Mouse (Mus musculus) liver, embryonic 14.5 days (tissue): ENCODE measurements around the gene Acta1. TPM values are rescaled to one million over a fixed set of nuclear protein-coding genes. Genes with fewer than 3 reads are reported as not detected.
A peak's percentile ranks its signal among the peaks of the same experiment; 100 is the strongest.

ENCODE experiments used
- ATAC-seq: fragments of 200-750 bp; cut with Nextera tagmentation; 2 replicates; pipeline ENCODE4 v1.8.0; 2017; ENCODE audit warnings: moderate number of reproducible peaks, mild to moderate bottlenecking, moderate library complexity; ENCODE audit not compliant: insufficient read depth
- DNase-seq, 3 experiments: peaks; one replicate each; pipeline ENCODE4 v3.0.0-alpha.2; 2012 to 2013; ENCODE audit warnings: low read depth in 3 of 3, low spot score in 3 of 3
- H3K27ac ChIP-seq: fragments of 300-500 bp; sonication (generic); 2 replicates; pipeline ENCODE4 v1.5.1; 2014; ENCODE audit warnings: moderate library complexity, mild to moderate bottlenecking, control low read depth, inconsistent platforms
- H3K27me3 ChIP-seq: fragments of 300-500 bp; sonication (generic); 2 replicates; pipeline ENCODE4 v1.6.1; 2014; ENCODE audit warnings: mild to moderate bottlenecking, low read length, moderate library complexity; ENCODE audit not compliant: control insufficient read depth, insufficient read depth
- H3K36me3 ChIP-seq: fragments of 300-500 bp; sonication (generic); replicated peaks from 2 replicates; pipeline ENCODE4 v1.6.1; 2014; ENCODE audit warnings: low read depth; ENCODE audit not compliant: control insufficient read depth, insufficient read depth
- H3K4me1 ChIP-seq, 2 experiments: fragments of 200-500 bp in 1 of 2; fragments of 300-500 bp in 1 of 2; sonication (generic) in 1 of 2; replicated peaks; 2 replicates each; pipeline ENCODE4 v1.6.1; 2012 to 2014; ENCODE audit warnings: antibody characterized with exemption in 1 of 2, inconsistent platforms in 1 of 2, low read length in 1 of 2; ENCODE audit not compliant: control insufficient read depth in 2 of 2, insufficient read depth in 2 of 2
- H3K4me2 ChIP-seq: fragments of 300-500 bp; sonication (generic); 2 replicates; pipeline ENCODE4 v1.6.1; 2014; ENCODE audit warnings: low read depth, mild to moderate bottlenecking, control low read depth, moderate library complexity
- H3K4me3 ChIP-seq, 2 experiments: fragments of 200-500 bp in 1 of 2; fragments of 300-500 bp in 1 of 2; sonication (generic) in 1 of 2; 2 replicates each; pipeline ENCODE4 v1.5.1; 2012 to 2014; ENCODE audit warnings: low read depth in 2 of 2, low read length in 2 of 2, mild to moderate bottlenecking in 2 of 2, control low read depth in 1 of 2, inconsistent platforms in 1 of 2, moderate library complexity in 1 of 2; ENCODE audit not compliant: insufficient read depth in 1 of 2
- H3K9ac ChIP-seq: fragments of 300-500 bp; sonication (generic); replicated peaks from 2 replicates; pipeline ENCODE4 v1.6.1; 2014; ENCODE audit warnings: mild to moderate bottlenecking, control low read depth, moderate library complexity
- H3K9me3 ChIP-seq: fragments of 300-500 bp; sonication (generic); 2 replicates; pipeline ENCODE4 v1.6.1; 2016; ENCODE audit warnings: low read length, mixed read lengths; ENCODE audit not compliant: control insufficient read depth
- CTCF ChIP-seq: IDR thresholded peaks from 2 replicates; pipeline ENCODE4 v1.5.1; 2016; ENCODE audit warnings: antibody characterized with exemption, low read depth, control low read depth
- EP300 ChIP-seq: IDR thresholded peaks from 2 replicates; pipeline ENCODE4 v1.6.1; 2016; ENCODE audit warnings: antibody characterized with exemption, low read depth
- WGBS: fragments of 180-500 bp; shearing (Covaris S2); extraction: QIAGEN DNeasy Blood & Tissue Kit; methylation state at CpG from one replicate; pipeline ENCODE4 v1.1.7; 2014; ENCODE audit not compliant: insufficient replicate concordance; 5-methylcytosine and 5-hydroxymethylcytosine counted together
- polyA plus RNA-seq, 2 experiments: library from polyadenylated mRNA; depleted of rRNA in 1 of 2; stranded (reverse) in 1 of 2; unstranded in 1 of 2; fragments of >200 nt; fragmentation: Nextera tagmentation in 1 of 2; extraction: Ambion mirVana in 1 of 2; gene quantifications; 2 replicates each; pipeline versions ENCODE4 v1.2.1 to v1.2.3; 2012 to 2014

The Acta1 gene
- polyA plus RNA-seq, 2 experiments: 0.83 to 2.2 TPM

DNA sequence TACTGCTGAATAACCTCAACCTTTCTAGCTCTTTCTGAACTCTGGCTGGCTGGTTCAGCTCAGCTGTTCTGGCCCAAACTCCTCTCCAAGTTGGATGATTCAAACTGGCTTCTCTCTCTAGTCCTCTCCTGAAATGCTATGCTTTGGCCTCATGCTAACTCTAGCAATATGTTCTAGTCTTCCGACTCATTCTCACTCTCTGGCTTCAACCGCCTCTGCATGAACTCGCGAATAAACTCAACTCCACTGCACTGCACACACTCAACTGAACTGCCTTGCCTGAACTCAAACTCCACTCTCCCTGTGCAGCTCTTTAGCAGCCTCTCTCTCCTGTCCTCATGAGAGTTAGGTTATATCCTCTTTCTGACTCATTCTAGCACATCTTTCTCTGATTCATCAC lies 7.4 kb downstream of the Acta1 start:
- Histone ChIP-seq H3K4me1 (no peaks in the 10 kb centered on the region), H3K27me3 (peaks cover 28% of the 10 kb centered on the region), H3K36me3 (no peaks in the 10 kb centered on the region), H3K4me2 (no peak overlapping the region), H3K4me3 (no peak overlapping the region), H3K9ac (no peak overlapping the region), H3K9me3 (no peaks in the 10 kb centered on the region), H3K27ac (no peak overlapping the region)
- ATAC-seq (no peak), DNase-seq (no peak)
- TF ChIP-seq EP300: no peak
- no peak for TF ChIP-seq CTCF
- WGBS: 79% methylated on average over 4 of the region's 4 CpGs

DNA sequence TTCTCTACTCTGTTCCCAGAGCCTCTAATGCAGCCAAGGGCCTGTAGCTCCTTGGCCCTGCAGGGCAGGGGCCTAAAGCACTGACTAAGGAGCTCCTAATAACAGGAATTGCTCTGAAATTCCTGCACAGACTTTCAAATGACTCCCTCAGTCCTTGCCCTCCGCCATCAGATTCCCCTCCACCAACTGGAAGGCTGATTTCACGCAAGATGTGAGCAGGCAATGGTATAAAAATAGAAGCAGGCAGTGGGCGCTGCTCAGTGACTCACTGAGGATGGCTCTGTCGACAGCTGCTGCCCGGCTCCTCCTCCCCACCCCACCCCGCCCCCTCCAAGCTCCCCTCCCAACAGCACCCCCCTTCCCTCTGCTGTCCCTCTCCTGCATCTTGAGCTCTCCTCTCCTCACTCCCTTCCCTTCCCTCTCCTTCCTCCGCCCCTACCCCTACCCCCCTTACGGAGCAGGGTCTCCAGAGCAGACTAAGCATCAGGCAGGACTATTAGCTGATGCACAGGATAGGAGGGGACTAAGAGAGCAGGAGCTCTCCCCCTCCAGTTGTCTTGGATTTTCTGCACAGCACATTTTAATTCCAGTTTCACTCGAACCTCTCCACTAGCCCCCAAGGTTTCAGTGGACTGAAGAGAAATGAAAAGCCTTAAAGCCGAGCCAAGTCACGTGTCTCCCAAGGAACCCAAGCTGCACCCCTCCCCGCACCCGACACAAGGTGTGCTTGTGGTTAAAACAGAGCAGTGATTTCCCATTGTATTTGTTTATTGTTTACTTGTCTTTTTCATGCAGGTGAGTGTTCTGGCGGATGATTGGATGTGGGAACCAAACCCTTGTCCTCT lies 9.6 kb downstream of the Acta1 start:
- no peak overlapping the region for H3K4me3 ChIP-seq
- peaks cover 6% of the 10 kb centered on the region; the same call in 1 of the 2 replicates for H3K27me3 ChIP-seq
- no peak overlapping the region for H3K27ac ChIP-seq
- H3K9me3 ChIP-seq: no peaks in the 10 kb centered on the region
- no peak for TF ChIP-seq EP300
- no peak for TF ChIP-seq CTCF
- ATAC-seq (no peak), DNase-seq (no peak)
- H3K4me1 ChIP-seq: no peaks in the 10 kb centered on the region
- H3K4me2 ChIP-seq: no peak overlapping the region
- 7% methylated on average over 14 of the region's 14 CpGs for WGBS
- no peak overlapping the region for H3K9ac ChIP-seq
- no peaks in the 10 kb centered on the region for H3K36me3 ChIP-seq

DNA sequence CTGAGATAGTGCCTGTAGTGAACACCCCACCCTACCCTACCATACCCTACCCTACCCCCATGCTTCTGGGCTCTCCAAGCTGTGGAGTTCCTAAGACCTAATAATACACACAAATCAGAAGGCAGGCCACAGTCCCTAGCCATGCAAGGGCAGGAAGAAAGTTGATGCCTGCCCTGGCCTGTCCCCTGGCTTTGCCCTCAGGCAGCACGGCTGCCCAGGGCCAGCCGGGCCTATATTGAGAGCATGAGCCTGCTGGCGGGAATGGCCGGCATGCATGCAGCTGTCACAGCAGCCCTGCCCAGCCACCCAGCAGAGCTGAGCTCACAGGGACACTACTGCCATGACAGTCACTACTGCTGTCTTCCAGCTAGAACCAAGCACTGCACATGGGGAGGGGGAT lies 11.5 kb downstream of the Acta1 start:
- Histone ChIP-seq H3K9me3 (no peaks in the 10 kb centered on the region), H3K27me3 (peaks cover 5% of the 10 kb centered on the region; the same call in 1 of the 2 replicates), H3K27ac (no peak overlapping the region), H3K36me3 (no peaks in the 10 kb centered on the region), H3K4me2 (no peak overlapping the region), H3K4me3 (no peak overlapping the region), H3K4me1 (no peaks in the 10 kb centered on the region), H3K9ac (no peak overlapping the region)
- TF ChIP-seq CTCF (no peak), EP300 (no peak)
- no peak for DNase-seq
- no peak for ATAC-seq
- 74% methylated on average over 4 of the region's 4 CpGs for WGBS

DNA sequence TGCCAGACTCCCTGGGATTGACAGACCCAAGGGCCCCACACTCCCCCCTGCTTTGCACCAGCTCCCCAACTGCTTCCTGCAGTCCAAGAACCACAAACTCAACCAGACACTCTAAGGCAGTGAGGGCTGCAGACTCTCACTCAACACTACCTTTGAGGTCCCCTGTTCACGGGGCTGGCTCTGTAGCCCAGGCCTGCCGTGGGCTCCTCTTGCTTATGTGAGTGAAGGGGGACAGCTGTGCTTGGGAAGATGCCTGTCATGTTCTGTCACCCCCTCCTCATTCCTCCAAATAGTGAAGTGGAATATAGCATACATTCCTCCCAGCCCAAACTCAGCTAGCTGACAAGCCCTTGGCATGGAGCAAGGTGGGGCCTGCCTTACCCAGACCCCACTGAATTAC lies 12.1 kb downstream of the Acta1 start:
- TF ChIP-seq EP300: no peak
- TF ChIP-seq CTCF: no peak
- no peak overlapping the region for H3K4me3 ChIP-seq
- WGBS: 42% methylated on average over 2 of the region's 2 CpGs
- H3K9me3 ChIP-seq: no peaks in the 10 kb centered on the region
- no peak overlapping the region for H3K4me2 ChIP-seq
- ATAC-seq (no peak), DNase-seq (no peak)
- H3K36me3 ChIP-seq: no peaks in the 10 kb centered on the region
- no peak overlapping the region for H3K27ac ChIP-seq
- peaks cover 5% of the 10 kb centered on the region; the same call in 1 of the 2 replicates for H3K27me3 ChIP-seq
- H3K9ac ChIP-seq: no peak overlapping the region
- H3K4me1 ChIP-seq: no peaks in the 10 kb centered on the region

DNA sequence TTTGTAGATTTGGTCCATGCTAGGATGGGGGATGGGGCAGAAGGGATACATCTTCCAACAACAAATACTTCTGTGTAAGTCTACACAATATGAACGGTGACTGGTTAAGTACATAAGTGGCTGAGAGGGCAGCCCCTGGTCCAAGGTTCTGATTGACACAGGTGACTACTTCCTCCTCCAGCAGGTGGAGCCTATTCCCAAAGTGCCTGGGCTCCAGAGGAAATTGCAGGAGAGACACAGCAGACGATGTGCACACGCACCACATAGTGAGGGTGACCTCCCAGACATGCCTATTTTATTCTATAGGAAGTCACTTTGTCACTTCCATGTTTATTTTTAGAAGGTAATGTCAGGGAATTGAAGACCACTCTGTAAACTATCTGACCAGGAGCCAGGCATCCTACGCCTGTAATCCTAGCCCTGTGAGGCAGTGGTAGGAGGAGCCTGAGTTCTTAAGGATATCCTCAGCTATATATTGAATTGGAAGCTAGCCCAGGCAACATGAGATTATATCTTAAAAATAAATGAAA lies 13.7 kb downstream of the Acta1 start:
- 28% methylated on average over 4 of the region's 4 CpGs for WGBS
- ATAC-seq: no peak
- H3K27me3 ChIP-seq: peaks cover 3% of the 10 kb centered on the region; the same call in 1 of the 2 replicates

More for the DNA sequence above, 13.7 kb downstream of the Acta1 start:
- Histone ChIP-seq H3K36me3 (no peaks in the 10 kb centered on the region), H3K9ac (no peak overlapping the region), H3K9me3 (no peaks in the 10 kb centered on the region), H3K4me1 (0 out of 4 replicates have a peak, but pooled peaks cover 0 to under 1% of the 10 kb centered on the region in 2 experiments), H3K27ac (no peak overlapping the region), H3K4me2 (no peak overlapping the region), H3K4me3 (no peak overlapping the region)
- TF ChIP-seq EP300 (no peak), CTCF (peak; percentile 20; the same call in 1 of the 2 replicates)
- DNase-seq: no peak
